Mouse (Mus musculus) induced T-regulatory cell, adult 2 months (primary cell): ENCODE measurements at regions not wholly inside any gene's neighbourhood (a gene's known extent, or its start where the extent isn't known, plus 50 kb on each side); places are given as distances from the start of the nearest gene placed in this dataset.

Experiments used
- DNase-seq: peaks from one replicate; pipeline ENCODE4 v3.0.0-alpha.2; 2012; ENCODE audit warnings: low read depth

- no peak for DNase-seq
Observed at GRCm38 (mm10) chr4:22047730-22048455, 116.8 kb downstream of the Faxc start.

- no peak for DNase-seq
Observed at GRCm38 (mm10) chr4:22066785-22067433, 135.8 kb downstream of the Faxc start.

GRCm38 (mm10) chr4:22067678-22068299, 136.7 kb downstream of the Faxc start:
- DNase-seq = no peak

GRCm38 (mm10) chr4:22088209-22088787, 157.2 kb downstream of the Faxc start:
- DNase-seq = no peak

- no peak for DNase-seq
Observed at GRCm38 (mm10) chr4:22089637-22090041, 158.5 kb downstream of the Faxc start.

- DNase-seq = no peak
Observed at GRCm38 (mm10) chr4:22090536-22090935, 159.4 kb downstream of the Faxc start.

- DNase-seq = no peak
Observed at GRCm38 (mm10) chr4:22092551-22092950, 161.4 kb downstream of the Faxc start.

GRCm38 (mm10) chr4:22095257-22096031, 164.3 kb downstream of the Faxc start:
- no peak for DNase-seq

- no peak for DNase-seq
Observed at GRCm38 (mm10) chr4:22098605-22099004, 167.5 kb downstream of the Faxc start.

- no peak for DNase-seq
Observed at GRCm38 (mm10) chr4:22102478-22102877, 171.3 kb downstream of the Faxc start.

GRCm38 (mm10) chr4:22103001-22103587, 172.0 kb downstream of the Faxc start:
- DNase-seq = no peak

- DNase-seq = no peak
Observed at GRCm38 (mm10) chr4:22106883-22107282, 175.8 kb downstream of the Faxc start.

GRCm38 (mm10) chr4:22109410-22109809, 178.3 kb downstream of the Faxc start:
- DNase-seq = no peak

GRCm38 (mm10) chr4:22110400-22110799, 179.3 kb downstream of the Faxc start:
- no peak for DNase-seq

GRCm38 (mm10) chr4:22112209-22112608, 181.1 kb downstream of the Faxc start:
- no peak for DNase-seq

GRCm38 (mm10) chr4:22114451-22114850, 183.3 kb downstream of the Faxc start:
- DNase-seq = no peak

GRCm38 (mm10) chr4:22119877-22120276, 188.7 kb downstream of the Faxc start:
- no peak for DNase-seq

GRCm38 (mm10) chr4:22120953-22121352, 189.8 kb downstream of the Faxc start:
- no peak for DNase-seq

- no peak for DNase-seq
Observed at GRCm38 (mm10) chr4:22121397-22121796, 190.3 kb downstream of the Faxc start.

GRCm38 (mm10) chr4:22124836-22125235, 193.7 kb downstream of the Faxc start:
- DNase-seq = no peak

GRCm38 (mm10) chr4:22130511-22130910, 199.4 kb downstream of the Faxc start:
- no peak for DNase-seq
